Mouse (Mus musculus) small intestine, adult 2 months (tissue): ENCODE measurements around the gene Ucn3. TPM values are rescaled to one million over a fixed set of nuclear protein-coding genes. Genes with fewer than 3 reads are reported as not detected.

ENCODE experiments used
- H3K27ac ChIP-seq: fragments of 200-500 bp; 2 replicates; pipeline ENCODE4 v1.5.1; 2012; ENCODE audit warnings: low read depth, low read length, control low read depth, inconsistent platforms; ENCODE audit not compliant: insufficient read depth
- H3K27me3 ChIP-seq: fragments of 200-500 bp; 2 replicates; pipeline ENCODE4 v1.6.1; 2012; ENCODE audit warnings: mild to moderate bottlenecking, moderate library complexity, low read length, inconsistent platforms; ENCODE audit not compliant: control insufficient read depth, insufficient read depth
- H3K36me3 ChIP-seq: fragments of 200-500 bp; 2 replicates; pipeline ENCODE4 v1.6.1; 2012; ENCODE audit warnings: mild to moderate bottlenecking, low read length, control low read depth, inconsistent platforms; ENCODE audit not compliant: control insufficient read depth, insufficient read depth
- H3K4me1 ChIP-seq: fragments of 200-500 bp; 2 replicates; pipeline ENCODE4 v1.6.1; 2012; ENCODE audit warnings: low read length, inconsistent platforms, mixed read lengths; ENCODE audit not compliant: control insufficient read depth, insufficient read depth, insufficient read length
- H3K4me3 ChIP-seq: fragments of 200-500 bp; 2 replicates; pipeline ENCODE4 v1.5.1; 2012; ENCODE audit warnings: low read depth, mild to moderate bottlenecking, control low read depth, inconsistent platforms, low read length, moderate library complexity
- CTCF ChIP-seq: fragments of 200-500 bp; IDR thresholded peaks from 2 replicates; pipeline ENCODE4 v1.5.1; 2012; ENCODE audit warnings: low read depth, mild to moderate bottlenecking, control low read depth, inconsistent platforms, low read length, moderate library complexity, mixed read lengths; ENCODE audit not compliant: insufficient replicate concordance, insufficient read length; ENCODE audit errors: extremely low read depth
- POLR2A ChIP-seq: fragments of 200-500 bp; IDR thresholded peaks from 2 replicates; pipeline ENCODE4 v1.6.1; 2012; ENCODE audit warnings: low read depth, mild to moderate bottlenecking, control low read depth, inconsistent platforms, low read length, moderate library complexity
- WGBS: fragments of 180-500 bp; shearing (Covaris S2); methylation state at CpG from one replicate; pipeline ENCODE4 v1.1.7; 2018; 5-methylcytosine and 5-hydroxymethylcytosine counted together
- polyA plus RNA-seq: library from polyadenylated mRNA; depleted of rRNA; stranded (reverse); fragments of >200 nt; gene quantifications from 2 replicates; pipeline ENCODE4 v1.2.3, GENCODE M21; 2012; rRNA removed

Gene Ucn3
- polyA plus RNA-seq, 1 experiment: 1.3 TPM

DNA sequence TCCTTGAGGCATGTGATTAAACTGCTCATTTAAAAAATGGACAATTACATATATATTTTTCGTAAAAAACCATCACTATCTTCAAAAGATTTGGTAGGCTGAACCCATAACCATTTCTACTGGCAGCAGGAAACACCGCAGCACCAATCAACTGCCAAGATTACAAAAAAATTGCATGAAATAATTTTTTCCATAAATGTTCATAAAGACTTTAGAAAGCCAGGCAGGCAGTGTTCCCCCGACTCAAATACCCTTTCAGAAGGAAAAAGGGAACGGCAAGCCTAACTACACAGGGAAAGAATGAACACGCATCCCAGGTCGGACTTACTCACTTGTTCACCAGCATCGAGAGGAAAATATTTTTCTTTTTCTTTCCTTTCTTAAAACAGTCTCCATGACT is 52.5 kb downstream of the Ucn3 start:
- Histone ChIP-seq H3K36me3 (peaks cover 17% of the 10 kb centered on the region), H3K4me3 (peak overlapping the region; percentile 54; the same call in 1 of the 2 replicates), H3K27me3 (no peaks in the 10 kb centered on the region), H3K27ac (peak overlapping the region; percentile 90), H3K4me1 (peaks cover 20% of the 10 kb centered on the region; the same call in 1 of the 2 replicates)
- no peak for TF ChIP-seq POLR2A
- no peak for TF ChIP-seq CTCF
- 7% methylated on average over 7 of the region's 7 CpGs for WGBS

DNA sequence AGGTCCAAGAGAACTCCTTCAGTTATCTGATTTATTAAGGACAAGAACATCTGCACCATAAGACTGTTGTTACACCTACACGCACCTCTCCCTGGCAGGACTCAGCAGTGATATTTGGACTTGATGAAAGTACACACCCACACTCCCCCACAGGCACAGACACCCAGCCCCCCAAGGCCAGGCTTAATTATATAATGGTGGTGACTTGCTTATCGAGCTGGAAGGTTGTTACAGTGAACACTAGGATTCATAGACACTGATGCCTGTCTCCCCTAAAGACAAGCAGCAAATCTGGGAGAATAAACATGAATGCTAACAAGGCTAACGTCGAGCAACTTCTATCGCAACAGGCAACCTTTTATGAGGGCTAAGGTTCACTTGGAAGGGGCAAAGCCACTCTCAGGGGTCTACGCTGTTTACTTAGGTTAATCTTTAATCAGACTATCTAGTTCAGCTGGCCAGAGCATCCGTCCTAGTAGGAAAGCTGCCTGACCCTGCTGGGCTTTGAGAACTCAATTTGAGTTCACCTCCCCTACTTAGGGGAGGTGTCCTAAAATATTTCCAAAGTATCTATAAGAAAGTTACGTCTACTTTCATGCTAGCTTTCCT is 53.6 kb downstream of the Ucn3 start:
- Histone ChIP-seq H3K27me3 (no peaks in the 10 kb centered on the region), H3K36me3 (peaks cover 26% of the 10 kb centered on the region), H3K4me3 (peak overlapping the region; percentile 43; the same call in 1 of the 2 replicates), H3K4me1 (peaks cover 20% of the 10 kb centered on the region; the same call in 1 of the 2 replicates), H3K27ac (peak overlapping the region; percentile 90)
- 28% methylated on average over 8 of the region's 8 CpGs for WGBS
- no peak for TF ChIP-seq POLR2A
- TF ChIP-seq CTCF: no peak

Other genes with a start within 250 kb of the Ucn3 start
- not detected in 2 replicates for gene Calml3, start 141.0 kb downstream of the Ucn3 start, polyA plus RNA-seq
- not detected in 2 replicates for gene Calm4, start 107.6 kb downstream of the Ucn3 start, polyA plus RNA-seq
- not detected in 2 replicates for gene Calm5, start 91.2 kb downstream of the Ucn3 start, polyA plus RNA-seq
- gene Net1, start 27.1 kb downstream of the Ucn3 start, polyA plus RNA-seq: 16.8 and 64.6 TPM in 2 replicates
- gene Tubal3, start 27.1 kb downstream of the Ucn3 start, polyA plus RNA-seq: 18.3 and 52.6 TPM in 2 replicates
- 0.44 and 1.1 TPM in 2 replicates for gene Akr1c14, start 103.7 kb upstream of the Ucn3 start, polyA plus RNA-seq
- not detected in 2 replicates for gene Akr1c18, start 205.3 kb upstream of the Ucn3 start, polyA plus RNA-seq
- 5.9 and 16.2 TPM in 2 replicates for gene Akr1c13, start 245.8 kb upstream of the Ucn3 start, polyA plus RNA-seq